Mouse (Mus musculus) fibroblast of lung, adult 2 months (primary cell): Measurements from ENCODE around the gene Slc9a3r1.

Experiments used
- DNase-seq: peaks from one replicate; pipeline ENCODE4 v3.0.0-alpha.2; 2011; ENCODE audit warnings: low read depth

Slc9a3r1 gene

DNA sequence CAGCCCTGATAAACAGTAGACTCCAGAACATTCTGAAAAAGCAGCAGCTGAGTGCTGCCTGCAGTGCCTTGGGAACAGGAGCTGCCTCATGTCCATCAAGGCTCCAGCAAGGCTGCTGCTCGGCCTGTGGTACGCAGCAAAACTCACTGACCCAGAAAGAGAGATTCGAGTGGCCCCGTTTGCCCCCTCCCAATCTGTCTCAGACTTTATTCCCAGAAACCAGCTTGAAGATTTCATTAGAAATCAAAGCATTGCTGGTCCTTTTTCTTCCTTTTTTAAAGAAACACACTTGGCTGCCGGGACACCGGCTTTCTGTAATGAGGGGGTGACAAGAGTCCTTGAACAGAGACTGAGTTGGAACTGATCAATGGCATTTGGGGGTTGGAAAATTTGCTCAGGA is 62.2 kb downstream of the Slc9a3r1 start:
- DNase-seq, result no peak

DNA sequence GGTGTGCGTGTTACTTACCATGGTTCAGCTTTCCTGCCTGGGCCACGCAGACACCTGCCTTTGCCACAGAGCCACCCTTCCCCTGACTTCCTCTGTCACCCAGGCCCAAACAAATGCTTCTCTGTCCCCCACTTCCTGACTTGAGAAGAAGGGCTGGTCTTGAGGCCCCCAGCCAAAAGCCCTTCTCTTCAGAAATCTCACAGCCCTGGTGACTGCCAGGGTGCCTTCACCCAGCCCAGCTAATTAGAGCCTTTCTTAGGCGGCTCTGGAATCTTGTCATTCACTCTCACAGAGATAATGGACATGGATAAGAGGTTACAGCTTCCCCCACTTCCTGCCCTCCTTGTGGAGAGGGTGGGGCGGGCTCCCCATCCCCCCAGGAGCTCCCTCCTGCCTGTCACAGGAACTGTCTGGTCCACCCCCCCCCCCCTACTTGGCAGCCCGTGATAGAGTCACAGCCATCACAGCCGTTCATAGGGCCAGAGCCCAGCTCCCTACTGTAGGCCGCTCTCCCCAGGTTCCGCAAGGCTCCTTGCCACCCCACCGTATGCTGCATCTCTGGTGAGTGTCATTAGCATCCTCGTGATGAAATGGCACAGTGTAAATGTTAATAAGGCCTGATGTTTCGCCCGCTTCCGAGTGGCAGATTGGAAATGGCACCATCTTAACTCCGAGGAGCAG is 63.8 kb downstream of the Slc9a3r1 start:
- DNase-seq, result no peak

DNA sequence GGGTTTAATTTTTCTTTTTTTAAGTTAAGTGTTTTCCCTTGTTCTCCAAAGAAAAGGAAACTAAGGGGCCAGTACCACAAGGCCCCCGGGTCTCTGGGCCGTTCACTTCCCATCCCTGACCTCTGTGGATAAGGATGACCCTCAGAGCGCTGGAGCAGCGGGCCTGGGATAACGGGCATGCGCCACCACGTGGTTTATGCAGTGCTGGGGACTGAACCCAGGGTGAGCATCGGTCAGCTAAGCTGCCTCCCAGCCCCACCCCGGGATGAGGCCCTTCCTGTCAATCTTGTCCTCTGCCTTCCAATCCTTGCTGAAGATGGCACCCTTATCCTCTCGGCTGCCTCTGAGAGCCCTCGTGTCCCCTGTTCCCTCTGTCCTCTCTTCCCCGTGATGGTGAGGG is 64.5 kb downstream of the Slc9a3r1 start:
- no peak for DNase-seq

DNA sequence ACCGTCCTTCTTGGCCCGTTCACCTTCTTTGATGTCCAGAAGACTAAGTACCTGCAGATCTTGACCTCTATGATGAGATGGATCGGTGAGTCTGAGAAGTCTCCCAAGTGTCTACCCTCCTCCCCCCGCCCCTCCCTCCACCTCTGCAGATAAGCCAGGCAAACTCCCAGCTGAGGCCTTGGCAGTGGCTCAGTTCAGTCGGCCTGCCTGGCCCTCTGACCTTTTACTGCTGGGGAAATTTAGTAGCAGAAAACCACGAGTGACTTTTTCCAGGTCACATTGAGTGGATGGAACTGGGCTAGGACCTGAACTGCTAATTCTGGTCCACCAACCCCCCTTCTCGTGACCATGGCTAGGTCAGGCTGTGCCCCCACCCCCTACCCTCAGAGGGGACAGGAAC is 65.3 kb downstream of the Slc9a3r1 start:
- DNase-seq, result no peak

- DNase-seq, result no peak
Observed at GRCm38 (mm10) chr11:115229021-115229930, 66.1 kb downstream of the Slc9a3r1 start.
